Mouse (Mus musculus) lung, embryonic 15.5 days (tissue): ENCODE results near the gene Ppp4r2. TPM values are rescaled to one million over a fixed set of nuclear protein-coding genes. Genes with fewer than 3 reads are reported as not detected.
A peak's percentile ranks its signal among the peaks of the same experiment; 100 is the strongest.

ENCODE experiments used
- ATAC-seq: fragments of 200-750 bp; cut with Nextera tagmentation; 2 replicates; pipeline ENCODE4 v1.8.0; 2017; ENCODE audit warnings: moderate number of reproducible peaks, borderline replicate concordance; ENCODE audit not compliant: low FRiP score, low TSS enrichment; ENCODE audit errors: extremely low read depth
- H3K27ac ChIP-seq: fragments of 300-500 bp; sonication (generic); 2 replicates; pipeline ENCODE4 v1.5.1; 2015; ENCODE audit warnings: moderate library complexity, mild to moderate bottlenecking, inconsistent platforms
- H3K27me3 ChIP-seq: fragments of 300-500 bp; sonication (generic); 2 replicates; pipeline ENCODE4 v1.6.1; 2015; ENCODE audit warnings: inconsistent platforms
- H3K36me3 ChIP-seq: fragments of 300-500 bp; sonication (generic); 2 replicates; pipeline ENCODE4 v1.6.1; 2015; ENCODE audit warnings: inconsistent platforms
- H3K4me1 ChIP-seq: fragments of 300-500 bp; sonication (generic); 2 replicates; pipeline ENCODE4 v1.6.1; 2015; ENCODE audit warnings: inconsistent platforms
- H3K4me2 ChIP-seq: fragments of 300-500 bp; sonication (generic); 2 replicates; pipeline ENCODE4 v1.6.1; 2015; ENCODE audit warnings: inconsistent platforms, mild to moderate bottlenecking, moderate library complexity
- H3K4me3 ChIP-seq: fragments of 300-500 bp; sonication (generic); 2 replicates; pipeline ENCODE4 v1.5.1; 2015; ENCODE audit warnings: mild to moderate bottlenecking, inconsistent platforms
- H3K9ac ChIP-seq: fragments of 300-500 bp; sonication (generic); 2 replicates; pipeline ENCODE4 v1.6.1; 2015; ENCODE audit warnings: inconsistent platforms
- H3K9me3 ChIP-seq: fragments of 300-500 bp; sonication (generic); 2 replicates; pipeline ENCODE4 v1.6.1; 2016; ENCODE audit warnings: inconsistent platforms
- WGBS: fragments of 180-500 bp; shearing (Covaris S2); methylation state at CpG from one replicate; pipeline ENCODE4 v1.1.7; 2015; 5-methylcytosine and 5-hydroxymethylcytosine counted together
- polyA plus RNA-seq: library from polyadenylated mRNA; unstranded; fragments of >200 nt; fragmentation: Nextera tagmentation; extraction: Ambion mirVana; gene quantifications from 2 replicates; pipeline ENCODE4 v1.2.1, GENCODE M21; 2015

Gene Ppp4r2
- polyA plus RNA-seq, 1 experiment from 2014 or later, result 19.6 TPM

GRCm38 (mm10) chr6:100869909-100870308, 36.5 kb downstream of the Ppp4r2 start:
- WGBS, result 78% methylated on average over 9 of the region's 9 CpGs
- no peaks in the 10 kb centered on the region for H3K27me3 ChIP-seq
- peaks cover 14% of the 10 kb centered on the region for H3K36me3 ChIP-seq
- no peak for ATAC-seq
- no peak overlapping the region for H3K4me3 ChIP-seq
- H3K4me1 ChIP-seq, result no peaks in the 10 kb centered on the region
- no peak overlapping the region for H3K4me2 ChIP-seq
- H3K27ac ChIP-seq, result no peak overlapping the region
- H3K9me3 ChIP-seq, result no peaks in the 10 kb centered on the region
- H3K9ac ChIP-seq, result no peak overlapping the region

- Histone ChIP-seq H3K9ac (no peak overlapping the region), H3K4me1 (no peaks in the 10 kb centered on the region), H3K36me3 (0 out of 2 replicates have a peak, but pooled peaks cover 6% of the 10 kb centered on the region), H3K4me3 (no peak overlapping the region), H3K4me2 (no peak overlapping the region), H3K9me3 (no peaks in the 10 kb centered on the region), H3K27me3 (no peaks in the 10 kb centered on the region), H3K27ac (no peak overlapping the region)
- no peak for ATAC-seq
- WGBS, result 64% methylated on average over 6 of the region's 6 CpGs
These were observed 39.8 kb downstream of the Ppp4r2 start for GRCm38 (mm10) chr6:100873191-100873590.

- no peaks in the 10 kb centered on the region; the same call in 1 of the 2 replicates for H3K27me3 ChIP-seq
- ATAC-seq, result no peak
- no peaks in the 10 kb centered on the region for H3K4me1 ChIP-seq
- no peaks in the 10 kb centered on the region for H3K36me3 ChIP-seq
- 62% methylated on average over 20 of the region's 20 CpGs for WGBS
- no peak overlapping the region for H3K9ac ChIP-seq
- H3K9me3 ChIP-seq, result no peaks in the 10 kb centered on the region
- no peak overlapping the region for H3K4me3 ChIP-seq
- H3K4me2 ChIP-seq, result no peak overlapping the region
- no peak overlapping the region for H3K27ac ChIP-seq
These were observed 42.6 kb downstream of the Ppp4r2 start for GRCm38 (mm10) chr6:100875862-100876623.

- H3K27ac ChIP-seq, result no peak overlapping the region
- ATAC-seq, result no peak
- H3K9ac ChIP-seq, result no peak overlapping the region
- no peaks in the 10 kb centered on the region for H3K9me3 ChIP-seq
- no peaks in the 10 kb centered on the region; the same call in 1 of the 2 replicates for H3K27me3 ChIP-seq
- WGBS, result 86% methylated on average over 12 of the region's 12 CpGs
- H3K36me3 ChIP-seq, result no peaks in the 10 kb centered on the region
- no peak overlapping the region for H3K4me3 ChIP-seq
- no peak overlapping the region for H3K4me2 ChIP-seq
- H3K4me1 ChIP-seq, result no peaks in the 10 kb centered on the region
These were observed 43.2 kb downstream of the Ppp4r2 start for GRCm38 (mm10) chr6:100876624-100877017.

- ATAC-seq, result no peak
- Histone ChIP-seq H3K4me3 (no peak overlapping the region), H3K9ac (no peak overlapping the region), H3K36me3 (no peaks in the 10 kb centered on the region), H3K27ac (no peak overlapping the region), H3K4me1 (peaks cover 4% of the 10 kb centered on the region; the same call in 1 of the 2 replicates), H3K4me2 (no peak overlapping the region), H3K9me3 (no peaks in the 10 kb centered on the region), H3K27me3 (no peaks in the 10 kb centered on the region; the same call in 1 of the 2 replicates)
- WGBS, result 67% methylated on average over 13 of the region's 13 CpGs
These were observed 45.1 kb downstream of the Ppp4r2 start for GRCm38 (mm10) chr6:100878546-100878945.

GRCm38 (mm10) chr6:100879607-100880006, 46.2 kb downstream of the Ppp4r2 start:
- ATAC-seq, result no peak; the same call in 1 of the 2 replicates
- no peak overlapping the region for H3K4me3 ChIP-seq
- H3K27ac ChIP-seq, result no peak overlapping the region
- no peaks in the 10 kb centered on the region; the same call in 1 of the 2 replicates for H3K27me3 ChIP-seq
- H3K9me3 ChIP-seq, result no peaks in the 10 kb centered on the region
- 29% methylated on average over 10 of the region's 10 CpGs for WGBS
- no peaks in the 10 kb centered on the region for H3K36me3 ChIP-seq
- no peak overlapping the region for H3K9ac ChIP-seq
- H3K4me2 ChIP-seq, result no peak overlapping the region
- H3K4me1 ChIP-seq, result peaks cover 4% of the 10 kb centered on the region; the same call in 1 of the 2 replicates

GRCm38 (mm10) chr6:100881657-100882056, 48.2 kb downstream of the Ppp4r2 start:
- no peak overlapping the region for H3K27ac ChIP-seq
- no peak overlapping the region for H3K9ac ChIP-seq
- WGBS, result 84% methylated on average over 9 of the region's 9 CpGs
- no peak for ATAC-seq
- no peak overlapping the region for H3K4me2 ChIP-seq
- no peaks in the 10 kb centered on the region; the same call in 1 of the 2 replicates for H3K27me3 ChIP-seq
- H3K36me3 ChIP-seq, result no peaks in the 10 kb centered on the region
- no peaks in the 10 kb centered on the region for H3K9me3 ChIP-seq
- no peak overlapping the region for H3K4me3 ChIP-seq
- H3K4me1 ChIP-seq, result peaks cover 4% of the 10 kb centered on the region; the same call in 1 of the 2 replicates

GRCm38 (mm10) chr6:100882381-100883213, 49.2 kb downstream of the Ppp4r2 start:
- no peaks in the 10 kb centered on the region; the same call in 1 of the 2 replicates for H3K27me3 ChIP-seq
- no peak overlapping the region for H3K27ac ChIP-seq
- H3K9me3 ChIP-seq, result no peaks in the 10 kb centered on the region
- peaks cover 4% of the 10 kb centered on the region; the same call in 1 of the 2 replicates for H3K4me1 ChIP-seq
- peak overlapping the region; percentile 45 for H3K4me2 ChIP-seq
- no peaks in the 10 kb centered on the region for H3K36me3 ChIP-seq
- H3K4me3 ChIP-seq, result no peak overlapping the region; the same call in 1 of the 2 replicates
- ATAC-seq, result no peak
- 17% methylated on average over 15 of the region's 15 CpGs for WGBS
- no peak overlapping the region for H3K9ac ChIP-seq

- no peak overlapping the region for H3K9ac ChIP-seq
- WGBS, result 48% methylated on average over 13 of the region's 13 CpGs
- ATAC-seq, result no peak
These were observed 49.8 kb downstream of the Ppp4r2 start for GRCm38 (mm10) chr6:100883233-100883632.

GRCm38 (mm10) chr6:100884594-100885225, 51.3 kb downstream of the Ppp4r2 start:
- no peaks in the 10 kb centered on the region for H3K36me3 ChIP-seq
- no peak overlapping the region for H3K4me2 ChIP-seq
- 92% methylated on average over 12 of the region's 12 CpGs for WGBS
- no peak overlapping the region for H3K4me3 ChIP-seq
- no peak for ATAC-seq
- H3K27ac ChIP-seq, result no peak overlapping the region
- no peaks in the 10 kb centered on the region for H3K27me3 ChIP-seq
- H3K9me3 ChIP-seq, result no peaks in the 10 kb centered on the region
- H3K9ac ChIP-seq, result no peak overlapping the region
- H3K4me1 ChIP-seq, result peaks cover 4% of the 10 kb centered on the region; the same call in 1 of the 2 replicates

More at GRCm38 (mm10) chr6:100883233-100883632, 49.8 kb downstream of the Ppp4r2 start:
- H3K4me2 ChIP-seq, result no peak overlapping the region
- no peak overlapping the region for H3K4me3 ChIP-seq
- H3K4me1 ChIP-seq, result peaks cover 4% of the 10 kb centered on the region; the same call in 1 of the 2 replicates
- H3K27me3 ChIP-seq, result no peaks in the 10 kb centered on the region; the same call in 1 of the 2 replicates
- no peaks in the 10 kb centered on the region for H3K36me3 ChIP-seq
- no peaks in the 10 kb centered on the region for H3K9me3 ChIP-seq
- H3K27ac ChIP-seq, result no peak overlapping the region

- Histone ChIP-seq H3K4me2 (no peak overlapping the region), H3K36me3 (no peaks in the 10 kb centered on the region), H3K9me3 (no peaks in the 10 kb centered on the region), H3K9ac (no peak overlapping the region), H3K4me3 (no peak overlapping the region), H3K4me1 (peaks cover 4% of the 10 kb centered on the region; the same call in 1 of the 2 replicates), H3K27me3 (no peaks in the 10 kb centered on the region), H3K27ac (no peak overlapping the region)
- 60% methylated on average over 7 of the region's 7 CpGs for WGBS
- no peak for ATAC-seq
These were observed 52.0 kb downstream of the Ppp4r2 start for GRCm38 (mm10) chr6:100885376-100885775.
